8 mouse cellular contexts compared by ENCODE assay signal in the genomic region with DNA sequence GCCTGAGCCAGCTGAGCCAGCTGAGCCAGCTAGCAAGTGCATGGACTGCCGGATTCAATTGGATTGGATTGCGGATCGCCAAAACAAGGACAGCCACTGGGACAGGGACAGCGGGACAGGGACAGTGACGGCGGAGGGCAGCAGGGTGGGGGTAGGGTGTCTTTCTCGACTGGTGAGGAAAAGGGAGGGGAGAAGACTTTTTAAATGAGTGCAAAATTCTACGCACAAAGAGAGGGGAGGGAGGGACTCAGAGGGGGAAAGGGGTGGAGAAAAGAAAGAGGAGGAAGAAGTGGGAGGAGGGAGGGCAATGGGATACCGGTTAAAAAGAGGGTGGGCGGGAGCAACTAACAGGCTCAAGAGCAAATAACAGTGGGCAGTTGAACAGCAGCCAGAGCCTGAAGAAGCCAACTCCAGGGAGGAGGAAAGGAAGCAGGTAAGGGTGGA.
DNase-seq lines count a peak whose midpoint lies in the region; ATAC-seq and TF ChIP-seq lines count a peak whose summit lies in the region.

No protein-coding gene starts in this region.

- no peak for TF ChIP-seq EP300 in ES-Bruce4 (IDR thresholded peaks at IDR 0.05; ENCODE audit: insufficient read depth, low read depth, low read length)

- no peak for TF ChIP-seq CTCF in ES-Bruce4 (IDR thresholded peaks at IDR 0.05; ENCODE audit: low read depth, low read length)

- peak; percentile 35 for DNase-seq in ZHBTc4 (ENCODE audit: low read depth, low spot score)
- DNase-seq in heart, postnatal 4 days = peak; percentile 23
- DNase-seq in cerebellum, adult 18-20 months = no peak
- DNase-seq in T-cell, adult 2 months (ENCODE audit: low spot score) = no peak
- DNase-seq in gastrocnemius, postnatal 4 days (ENCODE audit: low spot score in 2 of 2) = no peak

- no peaks in the 10 kb centered on the region for H3K9me3 ChIP-seq in ES-Bruce4 (replicated peaks; ENCODE audit: control insufficient read depth, insufficient read depth, low read length, poor library complexity, severe bottlenecking)
- no peaks in the 10 kb centered on the region for H3K9me3 ChIP-seq in lung, embryonic 15.5 days
- no peaks in the 10 kb centered on the region for H3K9me3 ChIP-seq in stomach, embryonic 16.5 days (replicated peaks; ENCODE audit: control insufficient read depth, low read length)

- ATAC-seq in lung, embryonic 15.5 days (ENCODE audit: borderline replicate concordance, extremely low read depth, low FRiP score, low TSS enrichment) = peak; percentile 69
- 0 out of 2 replicates have a peak, but pooled peaks have one; percentile 17 for ATAC-seq in stomach, embryonic 16.5 days (ENCODE audit: insufficient read depth, low FRiP score)

- WGBS in lung, embryonic 15.5 days = under 1% methylated on average over 10 of the region's 10 CpGs
- WGBS in stomach, embryonic 16.5 days = under 1% methylated on average over 10 of the region's 10 CpGs

- peaks cover 2% of the 10 kb centered on the region for H3K4me1 ChIP-seq in ES-Bruce4 (ENCODE audit: control insufficient read depth, insufficient read depth, low read length)
- H3K4me1 ChIP-seq in lung, embryonic 15.5 days = peaks cover 21% of the 10 kb centered on the region
- H3K4me1 ChIP-seq in stomach, embryonic 16.5 days (ENCODE audit: control insufficient read depth, insufficient read depth, low read length) = 0 out of 2 replicates have a peak, but pooled peaks cover 3% of the 10 kb centered on the region

- H3K4me2 ChIP-seq in lung, embryonic 15.5 days = peak overlapping the region; percentile 58
- H3K4me2 ChIP-seq in stomach, embryonic 16.5 days (ENCODE audit: low read depth, low read length) = peak overlapping the region; percentile 53

- no peaks in the 10 kb centered on the region for H3K36me3 ChIP-seq in ES-Bruce4 (ENCODE audit: control insufficient read depth, insufficient read depth, low read length, poor library complexity, severe bottlenecking)
- no peaks in the 10 kb centered on the region for H3K36me3 ChIP-seq in lung, embryonic 15.5 days
- H3K36me3 ChIP-seq in stomach, embryonic 16.5 days (ENCODE audit: control insufficient read depth, insufficient read depth, low read length) = no peaks in the 10 kb centered on the region

- no peaks in the 10 kb centered on the region for H3K27me3 ChIP-seq in ES-Bruce4 (ENCODE audit: control insufficient read depth, insufficient read depth, low read length, poor library complexity, severe bottlenecking)
- H3K27me3 ChIP-seq in lung, embryonic 15.5 days = peaks cover 4% of the 10 kb centered on the region; the same call in 1 of the 2 replicates
- H3K27me3 ChIP-seq in stomach, embryonic 16.5 days (ENCODE audit: control insufficient read depth, insufficient read depth, low read length) = no peaks in the 10 kb centered on the region

- no peak overlapping the region for H3K27ac ChIP-seq in ES-Bruce4 (ENCODE audit: insufficient read depth, low read length)
- H3K27ac ChIP-seq in lung, embryonic 15.5 days = peak overlapping the region; percentile 27
- H3K27ac ChIP-seq in stomach, embryonic 16.5 days (ENCODE audit: low read length) = no peak overlapping the region

- H3K4me3 ChIP-seq in ES-Bruce4 (ENCODE audit: low read depth, low read length) = peak overlapping the region; percentile 36
- H3K4me3 ChIP-seq in lung, embryonic 15.5 days = peak overlapping the region; percentile 32
- H3K4me3 ChIP-seq in stomach, embryonic 16.5 days (replicated peaks; ENCODE audit: low read length) = peak overlapping the region; percentile 31

- TF ChIP-seq POLR2A in ES-Bruce4 (IDR thresholded peaks at IDR 0.05; ENCODE audit: insufficient read depth, low read length) = no peak

- H3K9ac ChIP-seq in ES-Bruce4 (ENCODE audit: low read depth, poor library complexity, severe bottlenecking) = peak overlapping the region; percentile 21; the same call in 1 of the 2 replicates
- H3K9ac ChIP-seq in lung, embryonic 15.5 days = peak overlapping the region; percentile 10; the same call in 1 of the 2 replicates
- peak overlapping the region; percentile 17; the same call in 1 of the 2 replicates for H3K9ac ChIP-seq in stomach, embryonic 16.5 days (ENCODE audit: low read length)

Comparison
In these comparisons a context has a peak if more than half of its experiments do, and no peak if none do; other contexts are left out.
1. DNase-seq: peak in ZHBTc4 (single experiment) and heart, postnatal 4 days (single experiment); none in cerebellum, adult 18-20 months (0 of 2), T-cell, adult 2 months (single experiment) and gastrocnemius, postnatal 4 days (0 of 2).
2. Peak in every context shown above with its lines, with median percentiles within 50 percentile points of each other: H3K4me3 ChIP-seq and H3K9ac ChIP-seq.